Mouse (Mus musculus) lung, embryonic 14.5 days (tissue): ENCODE data around the gene Gm17334. TPM values are rescaled to one million over a fixed set of nuclear protein-coding genes. Genes with fewer than 3 reads are reported as not detected.

Source experiments
- ATAC-seq: fragments of 200-750 bp; cut with Nextera tagmentation; 2 replicates; pipeline ENCODE4 v1.8.0; 2017; ENCODE audit warnings: mild to moderate bottlenecking, moderate TSS enrichment, moderate library complexity; ENCODE audit not compliant: insufficient read depth
- DNase-seq: peaks from one replicate; pipeline ENCODE4 v3.0.0-alpha.2; 2015
- H3K27ac ChIP-seq: fragments of 300-500 bp; sonication (generic); 2 replicates; pipeline ENCODE4 v1.5.1; 2014; ENCODE audit warnings: low read depth, mild to moderate bottlenecking, moderate library complexity
- H3K27me3 ChIP-seq: fragments of 300-500 bp; sonication (generic); 2 replicates; pipeline ENCODE4 v1.6.1; 2014; ENCODE audit warnings: low read length, control low read depth; ENCODE audit not compliant: insufficient read depth
- H3K36me3 ChIP-seq: fragments of 300-500 bp; sonication (generic); 2 replicates; pipeline ENCODE4 v1.6.1; 2014; ENCODE audit warnings: control low read depth; ENCODE audit not compliant: insufficient read depth
- H3K4me1 ChIP-seq: fragments of 300-500 bp; sonication (generic); 2 replicates; pipeline ENCODE4 v1.6.1; 2014; ENCODE audit warnings: antibody characterized with exemption, control low read depth; ENCODE audit not compliant: insufficient read depth
- H3K4me2 ChIP-seq: fragments of 300-500 bp; sonication (generic); 2 replicates; pipeline ENCODE4 v1.6.1; 2014; ENCODE audit warnings: mild to moderate bottlenecking
- H3K4me3 ChIP-seq: fragments of 300-500 bp; sonication (generic); 2 replicates; pipeline ENCODE4 v1.5.1; 2014; ENCODE audit warnings: low read depth, low read length
- H3K9ac ChIP-seq: fragments of 300-500 bp; sonication (generic); 2 replicates; pipeline ENCODE4 v1.6.1; 2014
- H3K9me3 ChIP-seq: fragments of 300-500 bp; sonication (generic); 2 replicates; pipeline ENCODE4 v1.6.1; 2016; ENCODE audit warnings: low read depth, low read length, control low read depth
- CTCF ChIP-seq: IDR thresholded peaks from 2 replicates; pipeline ENCODE4 v1.5.1; 2016; ENCODE audit warnings: antibody characterized with exemption, low read depth
- WGBS: fragments of 180-500 bp; shearing (Covaris S2); extraction: QIAGEN DNeasy Blood & Tissue Kit; methylation state at CpG from one replicate; pipeline ENCODE4 v1.1.7; 2014; 5-methylcytosine and 5-hydroxymethylcytosine counted together
- polyA plus RNA-seq: library from polyadenylated mRNA; unstranded; fragments of >200 nt; fragmentation: Nextera tagmentation; extraction: Ambion mirVana; gene quantifications from 2 replicates; pipeline ENCODE4 v1.2.1, GENCODE M21; 2014

The Gm17334 gene
- polyA plus RNA-seq, 1 experiment from 2014 or later, result 0.28 TPM

DNA sequence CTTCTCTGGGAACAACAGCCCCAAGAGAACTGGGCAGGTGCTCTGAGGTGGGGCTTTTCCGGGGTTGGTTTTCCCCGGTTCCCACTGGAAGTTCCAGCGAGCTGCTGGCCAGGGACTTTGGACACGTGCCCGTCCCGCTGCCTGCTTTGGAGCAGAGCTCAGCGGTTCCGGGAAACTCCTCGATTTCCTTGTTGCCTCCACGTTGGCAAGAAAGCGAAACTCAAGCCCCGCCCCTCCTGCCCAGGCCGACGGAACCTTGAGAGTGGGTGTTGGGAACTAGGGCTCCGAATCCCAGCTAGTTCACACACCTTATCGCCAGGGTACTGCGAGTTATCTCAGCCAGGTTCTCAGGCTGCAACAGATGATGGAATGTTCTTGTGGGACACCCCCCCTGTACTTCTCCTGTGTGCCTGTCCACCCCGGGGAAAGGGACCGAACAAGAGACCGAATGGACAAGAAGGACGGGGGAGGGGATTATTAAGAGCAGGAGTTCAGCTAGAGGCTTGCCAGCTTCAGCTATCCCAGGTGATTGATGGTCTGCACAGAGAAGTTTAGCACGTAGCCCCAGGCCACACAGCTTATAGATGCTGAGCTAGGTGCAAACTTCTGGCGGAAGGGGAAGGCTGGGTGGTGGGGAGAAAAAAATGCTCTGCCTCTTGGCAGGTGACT is 10.0 kb downstream of the Gm17334 start:
- Histone ChIP-seq H3K4me3 (peak overlapping the region; percentile 23), H3K36me3 (no peaks in the 10 kb centered on the region), H3K27me3 (no peaks in the 10 kb centered on the region), H3K4me2 (peak overlapping the region; percentile 72), H3K9ac (peak overlapping the region; percentile 58), H3K4me1 (peaks cover 45% of the 10 kb centered on the region), H3K9me3 (no peaks in the 10 kb centered on the region), H3K27ac (peak overlapping the region; percentile 97)
- TF ChIP-seq CTCF, result no peak
- WGBS, result 3% methylated on average over 23 of the region's 23 CpGs
- DNase-seq (peak; percentile 91), ATAC-seq (peak; percentile 16)

DNA sequence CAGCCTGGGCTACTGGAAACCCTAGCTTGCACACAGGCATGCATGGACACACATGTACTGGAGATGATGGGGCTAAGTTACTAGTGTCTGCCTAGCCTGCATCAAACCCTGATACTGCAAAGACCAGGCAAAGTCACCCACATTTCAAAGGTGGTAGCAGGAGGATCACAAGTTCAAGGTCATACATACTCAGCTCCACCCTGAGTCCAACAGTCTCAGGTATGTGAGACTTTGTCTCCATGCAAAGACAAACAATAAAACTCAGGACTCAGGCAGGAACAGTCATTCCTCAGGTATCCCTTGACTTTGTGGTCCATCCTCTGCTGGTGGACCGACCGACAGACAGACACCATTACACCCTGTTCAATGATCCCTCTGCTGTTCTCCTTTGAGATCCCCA is 10.6 kb downstream of the Gm17334 start:
- H3K36me3 ChIP-seq, result no peaks in the 10 kb centered on the region
- WGBS, result 43% methylated on average over 2 of the region's 2 CpGs
- peak overlapping the region; percentile 58; the same call in 1 of the 2 replicates for H3K9ac ChIP-seq
- H3K4me3 ChIP-seq, result peak overlapping the region; percentile 23
- peaks cover 45% of the 10 kb centered on the region for H3K4me1 ChIP-seq
- no peaks in the 10 kb centered on the region for H3K9me3 ChIP-seq
- peak overlapping the region; percentile 97 for H3K27ac ChIP-seq
- no peaks in the 10 kb centered on the region for H3K27me3 ChIP-seq
- peak overlapping the region; percentile 72 for H3K4me2 ChIP-seq
- no peak; the same call in 1 of the 2 replicates for ATAC-seq
- no peak for DNase-seq
- no peak for TF ChIP-seq CTCF

GRCm38 (mm10) chr11:53761822-53762221 is 11.2 kb downstream of the Gm17334 start:
- Histone ChIP-seq H3K4me3 (no peak overlapping the region), H3K4me2 (0 out of 2 replicates have a peak overlapping the region, but pooled peaks have one; percentile 12), H3K4me1 (peaks cover 45% of the 10 kb centered on the region), H3K27me3 (no peaks in the 10 kb centered on the region), H3K9ac (0 out of 2 replicates have a peak overlapping the region, but pooled peaks have one; percentile 4), H3K27ac (peak overlapping the region; percentile 97), H3K36me3 (no peaks in the 10 kb centered on the region), H3K9me3 (no peaks in the 10 kb centered on the region)
- no peak for TF ChIP-seq CTCF
- DNase-seq, result peak; percentile 89
- ATAC-seq, result peak; percentile 52; the same call in 1 of the 2 replicates
- WGBS, result 22% methylated on average over 2 of the region's 2 CpGs

GRCm38 (mm10) chr11:53761284-53761683 is 11.7 kb downstream of the Gm17334 start:
- Histone ChIP-seq H3K27ac (peak overlapping the region; percentile 97), H3K9ac (no peak overlapping the region)

DNA sequence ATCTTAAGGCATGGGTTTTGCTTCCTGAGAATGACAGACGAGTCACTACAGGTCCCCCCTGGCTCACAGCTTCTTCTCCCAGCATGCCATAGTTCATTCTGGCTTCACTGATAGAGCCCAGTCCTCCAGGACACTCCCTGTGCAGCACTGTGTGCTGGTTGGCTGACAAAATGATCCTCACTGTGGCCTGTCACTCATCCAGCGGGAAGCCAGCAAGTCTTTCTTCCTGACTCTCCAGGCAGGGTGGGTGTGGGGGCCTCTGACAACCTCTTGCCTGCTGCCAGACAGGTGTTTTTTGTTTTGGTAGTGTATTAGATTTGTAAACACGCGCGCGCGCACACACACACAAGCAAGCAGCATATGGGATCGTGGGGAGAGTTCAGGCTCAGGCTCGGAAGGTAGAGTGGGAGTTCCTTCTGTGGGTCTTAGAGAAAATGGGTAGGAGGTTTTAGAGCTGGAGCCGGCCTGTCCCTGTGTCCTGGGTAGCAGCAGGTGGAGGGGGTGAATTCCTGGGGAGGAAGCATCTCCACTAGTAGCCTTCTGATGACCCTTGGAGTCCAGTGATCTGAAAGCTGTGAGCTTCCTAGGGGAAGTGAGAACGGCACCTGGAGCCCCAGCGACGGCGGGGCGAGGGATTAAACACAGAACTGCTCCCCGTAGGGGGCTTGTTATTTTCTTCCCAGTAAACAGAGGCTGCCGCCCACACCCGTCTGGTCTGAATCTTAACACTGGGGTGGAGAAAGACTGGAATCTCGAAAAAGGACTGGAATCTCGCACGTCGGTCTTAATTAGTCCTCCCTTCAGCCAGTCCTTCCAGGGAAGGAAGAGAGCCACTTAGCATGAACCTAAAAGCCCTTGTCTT is 13.2 kb downstream of the Gm17334 start:
- peak; percentile 24 for DNase-seq
- Histone ChIP-seq H3K9ac (no peak overlapping the region), H3K4me2 (0 out of 2 replicates have a peak overlapping the region, but pooled peaks have one; percentile 1)

More at GRCm38 (mm10) chr11:53761284-53761683, 11.7 kb downstream of the Gm17334 start:
- DNase-seq, result no peak
- 62% methylated on average over 5 of the region's 5 CpGs for WGBS
- H3K4me2 ChIP-seq, result no peak overlapping the region
- peaks cover 45% of the 10 kb centered on the region for H3K4me1 ChIP-seq
- no peaks in the 10 kb centered on the region for H3K36me3 ChIP-seq
- H3K27me3 ChIP-seq, result no peaks in the 10 kb centered on the region
- H3K4me3 ChIP-seq, result no peak overlapping the region
- H3K9me3 ChIP-seq, result no peaks in the 10 kb centered on the region
- ATAC-seq, result no peak
- TF ChIP-seq CTCF, result no peak

GRCm38 (mm10) chr11:53758791-53759351 is 14.1 kb downstream of the Gm17334 start:
- TF ChIP-seq CTCF, result peak; percentile 54
- Histone ChIP-seq H3K4me2 (no peak overlapping the region), H3K9me3 (no peaks in the 10 kb centered on the region), H3K27ac (no peak overlapping the region), H3K36me3 (no peaks in the 10 kb centered on the region), H3K4me1 (peaks cover 40% of the 10 kb centered on the region), H3K4me3 (no peak overlapping the region), H3K27me3 (no peaks in the 10 kb centered on the region), H3K9ac (no peak overlapping the region)
- ATAC-seq, result no peak
- peak; percentile 53 for DNase-seq
- 45% methylated on average over 6 of the region's 6 CpGs for WGBS

More for the DNA sequence above, 13.2 kb downstream of the Gm17334 start:
- no peaks in the 10 kb centered on the region for H3K27me3 ChIP-seq
- no peak for ATAC-seq
- H3K36me3 ChIP-seq, result no peaks in the 10 kb centered on the region
- H3K9me3 ChIP-seq, result no peaks in the 10 kb centered on the region
- no peak overlapping the region for H3K27ac ChIP-seq
- WGBS, result 18% methylated on average over 22 of the region's 22 CpGs
- no peak for TF ChIP-seq CTCF
- H3K4me3 ChIP-seq, result no peak overlapping the region
- H3K4me1 ChIP-seq, result peaks cover 45% of the 10 kb centered on the region
